10 mouse cellular contexts compared by ENCODE assay signal in genomic region chr6:140766365-140766764, GRCm38 (mm10). TPM values are rescaled to one million over a fixed set of nuclear protein-coding genes. Genes with fewer than 3 reads are reported as not detected.
DNase-seq lines count a peak whose midpoint lies in the region; ATAC-seq and TF ChIP-seq lines count a peak whose summit lies in the region.
"Had no signal": no experiment of that assay in that cellular context is flagged by ENCODE, and none has a peak within 500 bp of the region (broad histone marks: within the 10 kb centered on the region; RNA-seq: fewer than 3 reads in every experiment).

No protein-coding gene starts in this region.

- H3K27me3 ChIP-seq in midbrain, embryonic 14.5 days (ENCODE audit: control insufficient read depth, insufficient read depth, low read length), result no peaks in the 10 kb centered on the region
- no peaks in the 10 kb centered on the region for H3K27me3 ChIP-seq in midbrain, embryonic 10.5 days (ENCODE audit: low read depth, poor library complexity, severe bottlenecking)
- H3K27me3 ChIP-seq in heart, postnatal 0 days (ENCODE audit: control insufficient read depth, insufficient read depth, low read length), result no peaks in the 10 kb centered on the region

- H3K4me2 ChIP-seq in midbrain, embryonic 14.5 days (ENCODE audit: low read length), result no peak overlapping the region
- peak overlapping the region; percentile 22; the same call in 1 of the 2 replicates for H3K4me2 ChIP-seq in heart, postnatal 0 days (ENCODE audit: low read depth, low read length)

- peak; percentile 37 for DNase-seq in adrenal gland, postnatal 14 days
- no peak for DNase-seq in adrenal gland, postnatal 4 days (ENCODE audit: low spot score in 2 of 2)
- DNase-seq in midbrain, embryonic 14.5 days, result peak; percentile 86
- no peak for DNase-seq in midbrain, embryonic 10.5 days (ENCODE audit: low spot score)
- peak; percentile 55 for DNase-seq in heart, postnatal 0 days (ENCODE audit: low spot score)
- DNase-seq in left cerebral cortex, postnatal 4 days, result peak; percentile 27
- peak; percentile 8 for DNase-seq in right cerebral cortex, postnatal 25 days

- H3K9me3 ChIP-seq in midbrain, embryonic 14.5 days (ENCODE audit: control insufficient read depth, low read length), result no peaks in the 10 kb centered on the region
- no peaks in the 10 kb centered on the region for H3K9me3 ChIP-seq in midbrain, embryonic 10.5 days (replicated peaks)
- H3K9me3 ChIP-seq in heart, postnatal 0 days (replicated peaks; ENCODE audit: control insufficient read depth, low read length), result no peaks in the 10 kb centered on the region

- no peak for TF ChIP-seq EP300 in heart, postnatal 0 days (IDR thresholded peaks at IDR 0.05; ENCODE audit: low read depth)

- ATAC-seq in midbrain, embryonic 14.5 days (ENCODE audit: low FRiP score, low TSS enrichment), result no peak
- ATAC-seq in heart, postnatal 0 days (ENCODE audit: insufficient read depth, low read depth), result no peak

- H3K36me3 ChIP-seq in midbrain, embryonic 14.5 days (ENCODE audit: control insufficient read depth, insufficient read depth, low read length), result no peaks in the 10 kb centered on the region
- no peaks in the 10 kb centered on the region for H3K36me3 ChIP-seq in midbrain, embryonic 10.5 days
- no peaks in the 10 kb centered on the region for H3K36me3 ChIP-seq in heart, postnatal 0 days (replicated peaks; ENCODE audit: control insufficient read depth, insufficient read depth, low read length)
- H3K36me3 ChIP-seq: G1E had no signal

- no peak overlapping the region for H3K4me3 ChIP-seq in midbrain, embryonic 14.5 days (replicated peaks; ENCODE audit: low read depth, low read length)
- no peak overlapping the region for H3K4me3 ChIP-seq in midbrain, embryonic 10.5 days
- H3K4me3 ChIP-seq in brown adipose tissue, adult 24 weeks (ENCODE audit: insufficient read depth, low read depth, low read length), result no peak overlapping the region
- H3K4me3 ChIP-seq in heart, postnatal 0 days (ENCODE audit: low read depth, low read length), result no peak overlapping the region

- peaks cover 11% of the 10 kb centered on the region for H3K4me1 ChIP-seq in midbrain, embryonic 14.5 days (ENCODE audit: control insufficient read depth, insufficient read depth, low read length)
- H3K4me1 ChIP-seq in midbrain, embryonic 10.5 days, result peaks cover 17% of the 10 kb centered on the region
- H3K4me1 ChIP-seq in brown adipose tissue, adult 24 weeks (ENCODE audit: control insufficient read depth, insufficient read depth, insufficient read length, low read length), result no peaks in the 10 kb centered on the region
- no peaks in the 10 kb centered on the region for H3K4me1 ChIP-seq in heart, postnatal 0 days (ENCODE audit: control insufficient read depth, insufficient read depth)

- 44% methylated on average over 9 of the region's 9 CpGs for WGBS in midbrain, embryonic 14.5 days
- 55% methylated on average over 9 of the region's 9 CpGs for WGBS in midbrain, embryonic 10.5 days
- 26% methylated on average over 9 of the region's 9 CpGs for WGBS in heart, postnatal 0 days

- intact Hi-C loops in left cerebral cortex, postnatal 4 days (cut with DNase I), result loop anchor here (5.0 to 10.0 kb wide), 3 partner anchors 488 to 801 kb away; no protein-coding TSS in a partner anchor

- TF ChIP-seq CTCF in heart, postnatal 0 days (IDR thresholded peaks at IDR 0.05; ENCODE audit: low read depth), result peak; percentile 75

- no peak overlapping the region for H3K27ac ChIP-seq in midbrain, embryonic 14.5 days (replicated peaks; ENCODE audit: low read depth, low read length)
- H3K27ac ChIP-seq in midbrain, embryonic 10.5 days (replicated peaks), result no peak overlapping the region
- peak overlapping the region; percentile 63; the same call in 1 of the 2 replicates for H3K27ac ChIP-seq in brown adipose tissue, adult 24 weeks (replicated peaks; ENCODE audit: low read depth, low read length)
- no peak overlapping the region for H3K27ac ChIP-seq in heart, postnatal 0 days (ENCODE audit: low read depth)

- no peak overlapping the region for H3K9ac ChIP-seq in midbrain, embryonic 14.5 days (replicated peaks; ENCODE audit: low read length)
- no peak overlapping the region for H3K9ac ChIP-seq in heart, postnatal 0 days (replicated peaks; ENCODE audit: low read depth, low read length)

RNA-seq across cellular contexts. Expression of gene Gm11077, which starts 37.3 kb away (rescaled TPM):
- total RNA-seq in adrenal gland, postnatal 14 days (2021), result not detected in 2 replicates
- total RNA-seq in adrenal gland, postnatal 4 days (2021), result not detected
- not detected in 2 replicates for polyA plus RNA-seq in midbrain, embryonic 14.5 days (2014; fragmentation: Nextera tagmentation; extraction: Ambion mirVana)
- not detected in 2 replicates for polyA plus RNA-seq in midbrain, embryonic 10.5 days (2016; fragmentation: Nextera tagmentation; extraction: Ambion mirVana)
- polyA plus RNA-seq in brown adipose tissue, adult 24 weeks (2012; ENCODE audit: insufficient read depth, insufficient read length, missing spikeins), result not detected in 2 replicates
- not detected in 2 replicates for total RNA-seq in heart, postnatal 0 days (2014; rRNA removed; ENCODE audit: low replicate concordance)
- polyA plus RNA-seq in heart, postnatal 0 days (2015; fragmentation: Nextera tagmentation; extraction: Ambion mirVana), result not detected in 2 replicates
- not detected for total RNA-seq in left cerebral cortex, postnatal 4 days (2021)
- total RNA-seq: G1E had no signal
- polyA plus RNA-seq: G1E; neural tube, embryonic 14.5 days had no signal

Comparison
In these comparisons a context has a peak if more than half of its experiments do, and no peak if none do; other contexts are left out.
1. DNase-seq: peak in adrenal gland, postnatal 14 days (single experiment), midbrain, embryonic 14.5 days (single experiment), heart, postnatal 0 days (single experiment), left cerebral cortex, postnatal 4 days (single experiment) and right cerebral cortex, postnatal 25 days (single experiment); none in adrenal gland, postnatal 4 days (0 of 2) and midbrain, embryonic 10.5 days (single experiment).